Mouse (Mus musculus) testis, adult 2 months (tissue): ENCODE data around the gene Vmn2r118. TPM values are rescaled to one million over a fixed set of nuclear protein-coding genes. Genes with fewer than 3 reads are reported as not detected.

Experiments
- H3K27ac ChIP-seq: fragments of 200-500 bp; 2 replicates; pipeline ENCODE4 v1.5.1; 2012; ENCODE audit warnings: low read depth, low read length; ENCODE audit not compliant: control insufficient read depth, insufficient read depth
- H3K27me3 ChIP-seq: fragments of 200-500 bp; 2 replicates; pipeline ENCODE4 v1.6.1; 2012; ENCODE audit warnings: mild to moderate bottlenecking, low read length, moderate library complexity; ENCODE audit not compliant: control insufficient read depth, insufficient read depth
- H3K36me3 ChIP-seq: fragments of 200-500 bp; 2 replicates; pipeline ENCODE4 v1.6.1; 2012; ENCODE audit warnings: mild to moderate bottlenecking, low read length; ENCODE audit not compliant: control insufficient read depth, insufficient read depth
- H3K4me1 ChIP-seq: fragments of 200-500 bp; 2 replicates; pipeline ENCODE4 v1.6.1; 2012; ENCODE audit warnings: low read length; ENCODE audit not compliant: control insufficient read depth, insufficient read depth
- H3K4me3 ChIP-seq: fragments of 200-500 bp; 2 replicates; pipeline ENCODE4 v1.5.1; 2012; ENCODE audit warnings: low read depth, mild to moderate bottlenecking, low read length, moderate library complexity, mixed read lengths; ENCODE audit not compliant: control insufficient read depth
- CTCF ChIP-seq: fragments of 200-500 bp; IDR thresholded peaks from 2 replicates; pipeline ENCODE4 v1.5.1; 2012; ENCODE audit warnings: low read depth, mild to moderate bottlenecking, inconsistent platforms, low read length, moderate library complexity; ENCODE audit not compliant: control insufficient read depth, insufficient read depth, insufficient replicate concordance
- POLR2A ChIP-seq: fragments of 200-500 bp; IDR thresholded peaks from 2 replicates; pipeline ENCODE4 v1.6.1; 2012; ENCODE audit warnings: low read depth, mild to moderate bottlenecking, inconsistent platforms, low read length, moderate library complexity; ENCODE audit not compliant: control insufficient read depth
- polyA plus RNA-seq: library from polyadenylated mRNA; depleted of rRNA; stranded (reverse); fragments of >200 nt; gene quantifications from 2 replicates; pipeline ENCODE4 v1.2.3, GENCODE M21; 2012; rRNA removed

Vmn2r118 gene
- polyA plus RNA-seq: 0.04 and 0.10 TPM in 2 replicates

- Histone ChIP-seq H3K36me3 (no peaks in the 10 kb centered on the region), H3K27ac (no peak within 1 kb of the TSS), H3K27me3 (no peaks in the 10 kb centered on the region), H3K4me1 (no peaks in the 10 kb centered on the region), H3K4me3 (no peak within 1 kb of the TSS)
- TF ChIP-seq CTCF (no peak), POLR2A (no peak)
Measured at GRCm38 (mm10) chr17:55625092-55625491, at the start of gene Vmn2r118. Gene Vmn2r118 (minus strand): TSS chr17:55625192.

GRCm38 (mm10) chr17:55661099-55661498 lies 36.1 kb upstream of the Vmn2r118 start:
- H3K27ac ChIP-seq: no peak overlapping the region
- H3K4me1 ChIP-seq: no peaks in the 10 kb centered on the region
- H3K27me3 ChIP-seq: no peaks in the 10 kb centered on the region
- no peak overlapping the region for H3K4me3 ChIP-seq
- H3K36me3 ChIP-seq: no peaks in the 10 kb centered on the region
- TF ChIP-seq CTCF: no peak
- no peak for TF ChIP-seq POLR2A

GRCm38 (mm10) chr17:55590838-55591237 lies 34.2 kb downstream of the Vmn2r118 start:
- Histone ChIP-seq H3K27me3 (no peaks in the 10 kb centered on the region), H3K4me3 (no peak overlapping the region), H3K27ac (no peak overlapping the region), H3K36me3 (no peaks in the 10 kb centered on the region), H3K4me1 (no peaks in the 10 kb centered on the region)
- no peak for TF ChIP-seq CTCF
- TF ChIP-seq POLR2A: no peak

GRCm38 (mm10) chr17:55561774-55562173 lies 63.2 kb downstream of the Vmn2r118 start:
- Histone ChIP-seq H3K27ac (no peak overlapping the region), H3K27me3 (no peaks in the 10 kb centered on the region), H3K4me1 (no peaks in the 10 kb centered on the region), H3K36me3 (no peaks in the 10 kb centered on the region), H3K4me3 (no peak overlapping the region)
- TF ChIP-seq CTCF: no peak
- TF ChIP-seq POLR2A: no peak

- Histone ChIP-seq H3K36me3 (no peaks in the 10 kb centered on the region), H3K27me3 (no peaks in the 10 kb centered on the region), H3K4me1 (no peaks in the 10 kb centered on the region), H3K27ac (no peak overlapping the region), H3K4me3 (no peak overlapping the region)
- no peak for TF ChIP-seq CTCF
- no peak for TF ChIP-seq POLR2A
Measured at GRCm38 (mm10) chr17:55548476-55548875, 76.5 kb downstream of the Vmn2r118 start.

Other genes starting within 250 kb of the Vmn2r118 start
- not detected in 2 replicates for gene St6gal2, start 179.8 kb downstream of the Vmn2r118 start, polyA plus RNA-seq
- gene Pot1b, start 87.4 kb upstream of the Vmn2r118 start, polyA plus RNA-seq: 2.8 and 3.4 TPM in 2 replicates
- gene Adgre4, start 124.8 kb upstream of the Vmn2r118 start, polyA plus RNA-seq: not detected in 2 replicates